9 mouse cellular contexts compared by ENCODE assay signal in the genomic region with DNA sequence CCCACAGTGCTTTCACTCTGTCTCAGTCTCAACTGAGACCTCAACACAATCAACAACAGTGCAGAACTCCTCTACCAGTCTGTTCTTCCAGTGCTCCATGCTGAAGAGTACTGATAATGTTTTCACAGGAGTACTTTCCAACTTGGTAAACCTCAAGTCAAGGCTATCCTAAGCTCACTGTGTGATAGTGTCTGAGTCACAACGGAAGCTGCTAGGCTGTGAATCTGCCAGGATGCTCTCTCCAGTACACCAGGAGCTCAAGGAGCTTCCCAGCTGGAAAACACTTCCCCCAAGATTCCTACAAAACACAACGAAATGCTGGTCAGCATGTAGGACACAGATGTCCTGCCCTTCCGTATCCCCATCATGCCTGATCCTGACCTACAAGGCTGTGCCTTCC.
"Had no signal": no experiment of that assay in that cellular context is flagged by ENCODE, and none has a peak within 500 bp of the region (broad histone marks: within the 10 kb centered on the region; RNA-seq: fewer than 3 reads in every experiment).

No protein-coding gene starts in this region.

- DNase-seq: gastrocnemius, postnatal 14 days; gastrocnemius, postnatal 36 days; heart, adult 11 months; heart, adult 2 months; heart, postnatal 36 days; kidney, adult 11 months; layer of hippocampus, adult 9-11 months; layer of hippocampus, postnatal 36 days; left cerebral cortex, postnatal 4 days had no signal
